Mouse (Mus musculus) CH12.LX (cell line): ENCODE measurements at regions not wholly inside any gene's neighbourhood (a gene's known extent, or its start where the extent isn't known, plus 50 kb on each side); places are given as distances from the start of the nearest gene placed in this dataset.

Experiments used
- DNase-seq: peaks from one replicate; pipeline ENCODE4 v3.0.0-alpha.2; 2013; ENCODE audit errors: extremely low read depth
- H3K27ac ChIP-seq: 2 replicates; pipeline ENCODE4 v1.5.1; 2012; ENCODE audit warnings: low read depth, mild to moderate bottlenecking, control low read depth, moderate library complexity; ENCODE audit not compliant: insufficient read depth
- H3K27me3 ChIP-seq: replicated peaks from 2 replicates; pipeline ENCODE3; 2012; ENCODE audit warnings: inconsistent platforms
- H3K36me3 ChIP-seq, 2 experiments: replicated peaks in 1 of 2; 2 replicates each; pipeline versions ENCODE3 to v1.6.1; 2012; ENCODE audit warnings: inconsistent platforms in 1 of 2, low read length in 1 of 2, mild to moderate bottlenecking in 1 of 2, mixed read lengths in 1 of 2, moderate library complexity in 1 of 2; ENCODE audit not compliant: control insufficient read depth in 1 of 2, insufficient read depth in 1 of 2
- H3K4me1 ChIP-seq, 2 experiments: 2 replicates each; pipeline ENCODE4 v1.6.1; 2012; ENCODE audit warnings: inconsistent platforms in 1 of 2, moderate library complexity in 1 of 2; ENCODE audit not compliant: insufficient read depth in 2 of 2, control insufficient read depth in 1 of 2
- H3K4me2 ChIP-seq: 2 replicates; pipeline ENCODE4 v1.6.1; 2012; ENCODE audit warnings: low read depth, mild to moderate bottlenecking, control low read depth; ENCODE audit not compliant: poor library complexity, insufficient read depth, severe bottlenecking
- H3K4me3 ChIP-seq, 3 experiments: fragments of 150-350 bp in 1 of 3; sonication (generic) in 1 of 3; replicated peaks in 1 of 3; 2 replicates each; pipeline versions ENCODE3 to v1.5.1; 2011 to 2012; ENCODE audit warnings: low read depth in 2 of 3, low read length in 2 of 3, mild to moderate bottlenecking in 2 of 3, moderate library complexity in 2 of 3, control low read depth in 1 of 3, improper control_type of control experiment in 1 of 3, inconsistent platforms in 1 of 3, mixed read lengths in 1 of 3; ENCODE audit not compliant: poor library complexity in 1 of 3
- H3K79me2 ChIP-seq: replicated peaks from 2 replicates; pipeline ENCODE4 v1.6.1; 2012; ENCODE audit warnings: mild to moderate bottlenecking, moderate library complexity; ENCODE audit not compliant: control insufficient read depth, poor library complexity, insufficient read depth, severe bottlenecking; ENCODE audit errors: extremely low read depth
- H3K9ac ChIP-seq: 2 replicates; pipeline ENCODE4 v1.6.1; 2012; ENCODE audit warnings: low read depth, mild to moderate bottlenecking, control low read depth, moderate library complexity; ENCODE audit not compliant: insufficient read depth
- H3K9me3 ChIP-seq: replicated peaks from 2 replicates; pipeline ENCODE3; 2012; ENCODE audit warnings: low read length, inconsistent platforms, mixed read lengths
- BHLHE40 ChIP-seq: IDR thresholded peaks from 2 replicates; pipeline ENCODE4 v1.6.1; 2011; ENCODE audit warnings: mild to moderate bottlenecking, low read depth, low read length, improper control_type of control experiment
- CHD1 ChIP-seq: IDR thresholded peaks from 2 replicates; pipeline ENCODE4 v1.6.1; 2012; ENCODE audit warnings: low read depth, low read length, improper control_type of control experiment, inconsistent platforms
- CHD2 ChIP-seq: IDR thresholded peaks from 2 replicates; pipeline ENCODE4 v1.6.1; 2011; ENCODE audit warnings: low read length, improper control_type of control experiment
- CTCF ChIP-seq, 2 experiments: IDR thresholded peaks in 1 of 2; conservative IDR thresholded peaks in 1 of 2; 2 replicates each; pipeline ENCODE4 v1.5.1; 2011 to 2012; ENCODE audit warnings: low read depth in 2 of 2, low read length in 2 of 2, improper control_type of control experiment in 1 of 2, inconsistent platforms in 1 of 2, mild to moderate bottlenecking in 1 of 2, moderate library complexity in 1 of 2
- E2F4 ChIP-seq: IDR thresholded peaks from 2 replicates; pipeline ENCODE4 v1.6.1; 2011; ENCODE audit warnings: low read depth, low read length, improper control_type of control experiment; ENCODE audit not compliant: insufficient replicate concordance
- ELF1 ChIP-seq: IDR thresholded peaks from 2 replicates; pipeline ENCODE4 v1.6.1; 2014; ENCODE audit warnings: low read depth, mild to moderate bottlenecking, inconsistent platforms, low read length, improper control_type of control experiment
- EP300 ChIP-seq: IDR thresholded peaks from 2 replicates; pipeline ENCODE4 v1.6.1; 2011; ENCODE audit warnings: low read length, improper control_type of control experiment
- ETS1 ChIP-seq: conservative IDR thresholded peaks from 2 replicates; pipeline ENCODE4 v1.6.1; 2012; ENCODE audit warnings: low read depth, mild to moderate bottlenecking, inconsistent platforms, low read length, improper control_type of control experiment, moderate library complexity
- GABPA ChIP-seq: IDR thresholded peaks from 2 replicates; pipeline ENCODE4 v1.6.1; 2012; ENCODE audit warnings: low read depth, low read length, improper control_type of control experiment, inconsistent platforms; ENCODE audit not compliant: insufficient replicate concordance
- HCFC1 ChIP-seq: IDR thresholded peaks from 2 replicates; pipeline ENCODE4 v1.6.1; 2012; ENCODE audit warnings: low read depth, mild to moderate bottlenecking, inconsistent platforms, low read length, improper control_type of control experiment
- IRF4 ChIP-seq: IDR thresholded peaks from 2 replicates; pipeline ENCODE4 v1.6.1; 2014; ENCODE audit warnings: low read depth, mild to moderate bottlenecking, inconsistent platforms, low read length, improper control_type of control experiment
- JUN ChIP-seq: IDR thresholded peaks from 2 replicates; pipeline ENCODE4 v1.6.1; 2011; ENCODE audit warnings: low read depth, mild to moderate bottlenecking, low read length, improper control_type of control experiment, moderate library complexity; ENCODE audit not compliant: insufficient read depth
- JUND ChIP-seq: conservative IDR thresholded peaks from 2 replicates; pipeline ENCODE4 v1.6.1; 2011; ENCODE audit warnings: low read depth, low read length, improper control_type of control experiment
- KAT2A ChIP-seq: IDR thresholded peaks from 2 replicates; pipeline ENCODE4 v1.6.1; 2012; ENCODE audit warnings: low read length, improper control_type of control experiment, inconsistent platforms; ENCODE audit not compliant: insufficient replicate concordance
- MAFK ChIP-seq: IDR thresholded peaks from 2 replicates; pipeline ENCODE4 v1.6.1; 2011; ENCODE audit warnings: low read length, improper control_type of control experiment; ENCODE audit not compliant: insufficient replicate concordance
- MAX ChIP-seq: IDR thresholded peaks from 2 replicates; pipeline ENCODE4 v1.6.1; 2011; ENCODE audit warnings: low read length, improper control_type of control experiment
- MAZ ChIP-seq: IDR thresholded peaks from 2 replicates; pipeline ENCODE4 v1.6.1; 2012; ENCODE audit warnings: low read depth, mild to moderate bottlenecking, inconsistent platforms, low read length, improper control_type of control experiment, moderate library complexity
- MEF2A ChIP-seq: IDR thresholded peaks from 2 replicates; pipeline ENCODE4 v1.6.1; 2014; ENCODE audit warnings: low read depth, mild to moderate bottlenecking, inconsistent platforms, low read length, improper control_type of control experiment, borderline replicate concordance
- MXI1 ChIP-seq: IDR thresholded peaks from 2 replicates; pipeline ENCODE4 v1.6.1; 2011; ENCODE audit warnings: mild to moderate bottlenecking, low read depth, low read length, improper control_type of control experiment
- MYC ChIP-seq: IDR thresholded peaks from 2 replicates; pipeline ENCODE4 v1.6.1; 2011; ENCODE audit warnings: low read depth, mild to moderate bottlenecking, improper control_type of control experiment, low read length
- NELFE ChIP-seq: IDR thresholded peaks from 2 replicates; pipeline ENCODE4 v1.6.1; 2011; ENCODE audit warnings: low read depth, low read length, improper control_type of control experiment
- NRF1 ChIP-seq: IDR thresholded peaks from 2 replicates; pipeline ENCODE4 v1.6.1; 2014; ENCODE audit warnings: low read depth, mild to moderate bottlenecking, inconsistent platforms, low read length, improper control_type of control experiment, moderate library complexity
- PAX5 ChIP-seq: IDR thresholded peaks from 2 replicates; pipeline ENCODE4 v1.6.1; 2012; ENCODE audit warnings: low read length, inconsistent platforms, mixed read lengths
- POLR2A ChIP-seq: IDR thresholded peaks from 2 replicates; pipeline ENCODE4 v1.6.1; 2011; ENCODE audit warnings: low read depth, mild to moderate bottlenecking, improper control_type of control experiment, low read length
- POLR2AphosphoS2 ChIP-seq: IDR thresholded peaks from 2 replicates; pipeline ENCODE4 v1.6.1; 2011; ENCODE audit warnings: low read depth, low read length, improper control_type of control experiment
- RAD21 ChIP-seq: IDR thresholded peaks from 2 replicates; pipeline ENCODE4 v1.6.1; 2011; ENCODE audit warnings: low read depth, mild to moderate bottlenecking, low read length, improper control_type of control experiment, moderate library complexity
- RCOR1 ChIP-seq: conservative IDR thresholded peaks from 2 replicates; pipeline ENCODE4 v1.6.1; 2012; ENCODE audit warnings: low read depth, mild to moderate bottlenecking, inconsistent platforms, low read length, improper control_type of control experiment
- SIN3A ChIP-seq: IDR thresholded peaks from 2 replicates; pipeline ENCODE4 v1.6.1; 2012; ENCODE audit warnings: low read length, improper control_type of control experiment, inconsistent platforms
- SMC3 ChIP-seq: IDR thresholded peaks from 2 replicates; pipeline ENCODE4 v1.6.1; 2011; ENCODE audit warnings: low read depth, low read length, improper control_type of control experiment
- TBP ChIP-seq: conservative IDR thresholded peaks from 2 replicates; pipeline ENCODE4 v1.6.1; 2011; ENCODE audit warnings: low read depth, low read length, improper control_type of control experiment
- TCF12 ChIP-seq: IDR thresholded peaks from 2 replicates; pipeline ENCODE4 v1.6.1; 2014; ENCODE audit warnings: low read depth, mild to moderate bottlenecking, inconsistent platforms, low read length, improper control_type of control experiment
- UBTF ChIP-seq: IDR thresholded peaks from 2 replicates; pipeline ENCODE4 v1.6.1; 2012; ENCODE audit warnings: low read depth, mild to moderate bottlenecking, inconsistent platforms, low read length, improper control_type of control experiment, moderate library complexity
- USF1 ChIP-seq: IDR thresholded peaks from 2 replicates; pipeline ENCODE4 v1.6.1; 2014; ENCODE audit warnings: low read depth, mild to moderate bottlenecking, inconsistent platforms, low read length, improper control_type of control experiment
- USF2 ChIP-seq: conservative IDR thresholded peaks from 2 replicates; pipeline ENCODE4 v1.6.1; 2011; ENCODE audit warnings: low read depth, low read length, improper control_type of control experiment
- ZC3H11A ChIP-seq: IDR thresholded peaks from 2 replicates; pipeline ENCODE4 v1.6.1; 2012; ENCODE audit warnings: low read depth, mild to moderate bottlenecking, inconsistent platforms, low read length, improper control_type of control experiment
- ZKSCAN1 ChIP-seq: IDR thresholded peaks from 2 replicates; pipeline ENCODE4 v1.6.1; 2012; ENCODE audit warnings: low read depth, inconsistent platforms, low read length, improper control_type of control experiment, borderline replicate concordance
- ZMIZ1 ChIP-seq: IDR thresholded peaks from 2 replicates; pipeline ENCODE4 v1.6.1; 2012; ENCODE audit warnings: low read depth, mild to moderate bottlenecking, inconsistent platforms, low read length, improper control_type of control experiment
- ZNF384 ChIP-seq: IDR thresholded peaks from 2 replicates; pipeline ENCODE4 v1.6.1; 2012; ENCODE audit warnings: low read depth, low read length, improper control_type of control experiment, inconsistent platforms
- dilution Hi-C: fragments of 300-500 bp; cut with MboI; formaldehyde crosslinking; loops from 2 replicates; pipeline ENCODE4 v1.14.3; 2020; ENCODE audit warnings: low sequenced_read_pairs; ENCODE audit not compliant: extremely low pct_unique_long_range_greater_than_20kb, extremely low pct_ligation_motif_present
- in situ Hi-C: fragments of 300-500 bp; cut with MboI; formaldehyde crosslinking; loops from 3 replicates; pipeline ENCODE4 v1.14.3; 2019; ENCODE audit warnings: low sequenced_read_pairs, low pct_ligation_motif_present, low pct_unique_long_range_greater_than_20kb, mixed read lengths

GRCm38 (mm10) chr8:88450864-88451657 is 70.1 kb upstream of the Nkd1 start:
- no peak overlapping the region for H3K4me3 ChIP-seq
- in situ Hi-C loops (no loop called here), dilution Hi-C loops (no loop called here)
- peaks cover 20% of the 10 kb centered on the region for H3K9me3 ChIP-seq
- DNase-seq: peak; percentile 82
- peak; percentile 91 for TF ChIP-seq EP300
- TF ChIP-seq CHD2: peak; percentile 57
- TF ChIP-seq UBTF: no peak
- no peak for TF ChIP-seq POLR2A
- no peak for TF ChIP-seq PAX5
- TF ChIP-seq ZKSCAN1: no peak
- peak; percentile 94 for TF ChIP-seq MAZ
- no peak for TF ChIP-seq ZMIZ1
- TF ChIP-seq ETS1: peak; percentile 62; the same call in 1 of the 2 replicates
- TF ChIP-seq USF1: no peak
- peak; percentile 79 for TF ChIP-seq IRF4
- no peak for TF ChIP-seq KAT2A
- no peak for TF ChIP-seq CTCF (conservative IDR thresholded peaks at IDR 0.05 in 1 of 2, IDR thresholded peaks at IDR 0.05 in 1 of 2; ENCODE audit: low read depth in 2 of 2, low read length in 2 of 2)
- TF ChIP-seq JUN: no peak
- 0 out of 2 replicates have a peak, but pooled peaks have one; percentile 23 for TF ChIP-seq MXI1
- TF ChIP-seq POLR2AphosphoS2: no peak
- no peak for TF ChIP-seq GABPA
- no peak for TF ChIP-seq CHD1
- no peak for TF ChIP-seq NRF1
- no peak for TF ChIP-seq MYC
- TF ChIP-seq JUND: no peak
- TF ChIP-seq ELF1: no peak
- 0 out of 2 replicates have a peak, but pooled peaks have one; percentile 18 for TF ChIP-seq TBP
- no peak for TF ChIP-seq ZC3H11A
- TF ChIP-seq ZNF384: no peak
- no peak for TF ChIP-seq USF2
- TF ChIP-seq RAD21: no peak
- TF ChIP-seq SMC3: 0 out of 2 replicates have a peak, but pooled peaks have one; percentile 4
- TF ChIP-seq BHLHE40: peak; percentile 81
- no peak for TF ChIP-seq NELFE
- peak; percentile 92 for TF ChIP-seq RCOR1
- TF ChIP-seq HCFC1: 0 out of 2 replicates have a peak, but pooled peaks have one; percentile 10
- TF ChIP-seq MAX: no peak
- TF ChIP-seq E2F4: no peak
- TF ChIP-seq MAFK: peak; percentile 52; the same call in 1 of the 2 replicates
- peak; percentile 54; the same call in 1 of the 2 replicates for TF ChIP-seq SIN3A
- TF ChIP-seq MEF2A: no peak; the same call in 1 of the 2 replicates
- peak; percentile 85 for TF ChIP-seq TCF12
- peaks cover 41% of the 10 kb centered on the region for H3K27me3 ChIP-seq
- no peaks in the 10 kb centered on the region for H3K36me3 ChIP-seq
- no peaks in the 10 kb centered on the region for H3K79me2 ChIP-seq
- no peak overlapping the region for H3K9ac ChIP-seq
- H3K4me2 ChIP-seq: peak overlapping the region; percentile 7
- H3K4me1 ChIP-seq: peaks cover 5 to 34% of the 10 kb centered on the region in 2 experiments
- H3K27ac ChIP-seq: no peak overlapping the region
